Mouse (Mus musculus) adrenal gland, postnatal 10 days (tissue): ENCODE results near the gene Nhsl1. TPM values are rescaled to one million over a fixed set of nuclear protein-coding genes. Genes with fewer than 3 reads are reported as not detected.
A peak's percentile ranks its signal among the peaks of the same experiment; 100 is the strongest.
"Not testable (repeated sequence)": the region's sequence is repeated elsewhere in the genome, so short reads cannot be mapped to it uniquely, and the experiment has no call there.

Experiments used
- DNase-seq: peaks from one replicate; pipeline ENCODE4 v3.0.0; 2021; ENCODE audit warnings: mixed read lengths
- total RNA-seq, 2 experiments: library from RNA; stranded (reverse); gene quantifications; 2 replicates each; pipeline ENCODE4 v1.2.3; 2021

Gene Nhsl1
- total RNA-seq, 2 experiments from 2014 or later = 7.3 to 8.1 TPM

GRCm38 (mm10) chr10:18536889-18537288 is 218.1 kb downstream of the Nhsl1 start:
- DNase-seq = peak; percentile 36

GRCm38 (mm10) chr10:18545309-18545708 is 226.5 kb downstream of the Nhsl1 start:
- DNase-seq = no peak

- peak; percentile 84 for DNase-seq
These were observed 227.0 kb downstream of the Nhsl1 start, which contains the start of gene Hebp2 for GRCm38 (mm10) chr10:18545813-18546235. Gene Hebp2 (minus strand): TSS chr10:18546076.

GRCm38 (mm10) chr10:18547381-18547780 is 228.6 kb downstream of the Nhsl1 start:
- DNase-seq = no peak

GRCm38 (mm10) chr10:18549321-18550216 is 230.8 kb downstream of the Nhsl1 start:
- no peak for DNase-seq

GRCm38 (mm10) chr10:18559076-18559475 is 240.3 kb downstream of the Nhsl1 start:
- not testable (repeated sequence) for DNase-seq

GRCm38 (mm10) chr10:18561445-18561844 is 242.7 kb downstream of the Nhsl1 start:
- DNase-seq = no peak

GRCm38 (mm10) chr10:18562940-18563339 is 244.2 kb downstream of the Nhsl1 start:
- peak; percentile 74 for DNase-seq

- DNase-seq = no peak
These were observed 253.8 kb downstream of the Nhsl1 start for GRCm38 (mm10) chr10:18572581-18572980.

Other genes with a start within 250 kb of the Nhsl1 start
- not detected for gene Ect2l, start 108.1 kb upstream of the Nhsl1 start, total RNA-seq
- gene Ccdc28a, start 84.0 kb upstream of the Nhsl1 start, total RNA-seq = 1 to 10 TPM; 8.0 to 9.8 TPM
- gene Hebp2, start 227.1 kb downstream of the Nhsl1 start, total RNA-seq = 1 to 10 TPM; 5.1 to 6.9 TPM